Mouse (Mus musculus): ENCODE results near the gene Rnf183.

The Rnf183 gene

DNA sequence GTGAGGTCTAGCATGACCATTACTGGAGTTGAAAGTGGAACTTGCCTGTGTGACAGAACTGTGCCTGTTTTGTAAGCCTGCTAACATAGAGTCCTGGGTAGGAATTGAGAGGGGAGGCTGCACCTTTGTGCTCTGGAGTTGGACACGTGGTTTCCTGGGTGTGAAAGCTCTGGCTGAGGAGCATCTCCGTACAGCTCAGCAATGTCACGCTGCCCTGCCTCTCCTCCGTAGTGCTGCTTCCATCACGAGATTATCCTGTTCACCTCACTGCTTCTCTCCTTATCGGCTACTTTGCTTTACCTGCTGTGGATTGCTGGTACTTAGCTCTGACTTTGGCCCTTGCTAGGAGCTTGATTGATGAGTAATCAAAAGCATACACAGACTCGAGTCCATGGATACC is 51.3 kb downstream of the Rnf183 start:
- DNase-seq (ENCODE audit: low spot score in 2 of 2), result no peak

DNA sequence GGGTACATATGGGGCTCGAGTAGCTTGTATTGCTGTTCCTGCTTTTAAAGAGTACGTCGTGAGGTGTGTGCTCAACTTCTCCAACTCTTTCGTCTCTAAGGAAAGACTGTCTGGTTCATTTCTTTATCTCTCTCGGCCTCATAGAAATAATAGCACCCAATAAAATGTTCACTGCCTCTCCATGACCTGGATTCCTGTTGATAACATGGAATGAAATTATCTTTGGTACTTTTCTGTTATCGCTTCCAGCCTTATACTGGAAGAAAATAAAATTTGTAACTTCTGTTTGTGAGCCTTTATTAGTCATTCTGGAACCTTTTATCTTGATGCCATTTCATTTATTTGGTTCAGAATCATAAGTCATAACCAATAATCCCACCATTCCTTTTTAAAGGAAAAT is 51.8 kb downstream of the Rnf183 start:
- DNase-seq (ENCODE audit: low spot score in 2 of 2), result no peak

DNA sequence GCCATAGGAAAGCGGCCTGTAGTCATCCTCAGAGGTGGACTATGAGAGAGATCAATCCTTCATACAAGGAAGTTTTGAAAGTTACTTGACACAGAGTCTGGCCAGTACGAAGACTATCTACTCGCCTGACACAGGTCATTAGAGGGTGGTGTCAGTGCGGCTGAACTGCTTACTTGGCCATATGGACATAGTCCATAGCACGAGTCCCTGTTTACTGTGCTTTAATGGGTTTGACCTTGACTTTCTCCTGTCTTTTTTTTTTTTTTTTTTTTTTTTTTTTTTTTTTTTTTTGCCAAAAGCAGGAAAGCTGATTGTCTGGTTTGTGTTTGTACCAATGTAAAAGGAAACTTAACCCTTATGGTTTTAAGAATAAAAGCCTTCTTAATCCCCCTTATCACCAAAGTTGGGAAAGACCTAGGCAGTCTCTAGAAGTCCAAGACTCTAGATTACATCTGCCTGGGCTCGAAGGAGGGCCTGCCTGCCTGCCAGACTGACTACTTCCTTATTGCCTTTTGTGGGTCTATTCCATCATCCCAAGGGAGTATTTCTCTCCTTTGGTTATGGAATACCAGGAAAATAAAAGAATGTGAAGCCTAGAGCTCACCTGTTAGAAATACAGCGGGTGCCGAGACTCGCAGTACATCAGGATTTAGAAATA is 55.2 kb downstream of the Rnf183 start:
- DNase-seq (ENCODE audit: low spot score in 2 of 2), result no peak
